In the genomic region with DNA sequence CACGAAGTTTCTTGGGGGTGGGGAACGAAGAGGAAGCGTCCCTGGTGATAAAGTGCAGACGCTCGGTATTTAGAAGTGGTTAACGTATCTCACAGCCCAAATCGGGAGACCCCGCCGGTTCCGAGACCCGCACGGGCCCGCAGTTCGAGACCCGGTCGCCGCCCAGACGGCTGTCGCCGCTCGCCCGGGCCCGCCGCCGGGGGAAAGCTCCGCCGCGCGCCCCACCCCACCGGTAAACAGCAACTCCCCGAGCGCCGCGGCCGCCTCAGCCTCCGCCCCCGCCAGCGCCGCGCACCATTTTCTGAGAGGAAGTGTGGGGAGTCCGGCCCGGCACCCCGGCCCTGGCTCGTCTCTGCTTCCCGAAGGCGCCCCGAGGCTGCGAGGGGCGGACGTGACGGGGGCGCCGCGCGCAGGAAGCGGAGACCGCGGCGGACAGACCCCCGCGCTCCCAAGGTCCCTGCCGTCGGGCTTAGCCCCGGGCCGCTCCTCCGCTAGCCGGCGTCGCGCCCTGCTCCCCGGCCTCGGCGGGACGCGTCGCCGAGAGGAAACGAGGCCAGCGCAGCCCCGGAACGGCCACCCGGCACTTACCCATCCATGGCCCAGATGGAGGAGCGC, we compare ENCODE assay signal across 8 mouse cellular contexts. TPM values are rescaled to one million over a fixed set of nuclear protein-coding genes. Genes with fewer than 3 reads are reported as not detected.
DNase-seq lines count a peak whose midpoint lies in the region; ATAC-seq lines count a peak whose summit lies in the region.

No protein-coding gene starts in this region.

- H3K27ac ChIP-seq in intestine, embryonic 15.5 days: peak overlapping the region; percentile 99
- peak overlapping the region; percentile 88 for H3K27ac ChIP-seq in midbrain, embryonic 10.5 days (replicated peaks)

- H3K4me3 ChIP-seq in intestine, embryonic 15.5 days (replicated peaks): peak overlapping the region; percentile 95
- H3K4me3 ChIP-seq in midbrain, embryonic 10.5 days: peak overlapping the region; percentile 83

- no peaks in the 10 kb centered on the region for H3K36me3 ChIP-seq in intestine, embryonic 15.5 days
- no peaks in the 10 kb centered on the region for H3K36me3 ChIP-seq in midbrain, embryonic 10.5 days

- H3K9me3 ChIP-seq in intestine, embryonic 15.5 days: no peaks in the 10 kb centered on the region
- H3K9me3 ChIP-seq in midbrain, embryonic 10.5 days (replicated peaks): no peaks in the 10 kb centered on the region

- peak overlapping the region; percentile 90 for H3K9ac ChIP-seq in intestine, embryonic 15.5 days

- peak overlapping the region; percentile 86 for H3K4me2 ChIP-seq in intestine, embryonic 15.5 days (replicated peaks)

- no peaks in the 10 kb centered on the region for H3K4me1 ChIP-seq in intestine, embryonic 15.5 days (replicated peaks)
- H3K4me1 ChIP-seq in midbrain, embryonic 10.5 days: peaks cover 20% of the 10 kb centered on the region

- no peaks in the 10 kb centered on the region for H3K27me3 ChIP-seq in intestine, embryonic 15.5 days (replicated peaks)
- H3K27me3 ChIP-seq in midbrain, embryonic 10.5 days (ENCODE audit: low read depth, poor library complexity, severe bottlenecking): peaks cover 35% of the 10 kb centered on the region

- WGBS in intestine, embryonic 15.5 days: under 1% methylated on average over 82 of the region's 83 CpGs
- WGBS in midbrain, embryonic 10.5 days: under 1% methylated on average over 83 of the region's 83 CpGs

- intact Hi-C loops in gastrocnemius, postnatal 36 days (cut with DNase I): no loop called here
- intact Hi-C loops in left cerebral cortex, postnatal 4 days (cut with DNase I): loop anchor here (5.0 kb wide), 1 partner anchor 166 kb away; no protein-coding TSS in a partner anchor

- ATAC-seq in monocyte, adult 5-6 weeks (replicated peaks; ENCODE audit: insufficient number of reproducible peaks, low FRiP score, low TSS enrichment, poor library complexity, severe bottlenecking): no peak; the same call in 1 of the 2 replicates
- ATAC-seq in intestine, embryonic 15.5 days: peak; percentile 71

- peak; percentile 41 to 65 for DNase-seq in monocyte, adult 2 months (ENCODE audit: low read depth in 1 of 2, low spot score in 2 of 2)
- DNase-seq in embryo, embryonic 10.5 days (ENCODE audit: low spot score): peak; percentile 66
- peak; percentile 60 to 72 for DNase-seq in gastrocnemius, postnatal 36 days
- DNase-seq in left cerebral cortex, postnatal 4 days: peak; percentile 57
- no peak for DNase-seq in midbrain, embryonic 10.5 days (ENCODE audit: low spot score)
- peak; percentile 81 to 84 for DNase-seq in spleen, adult 18-20 months

RNA-seq across cellular contexts. Expression of a gene that starts 0.5 kb away (rescaled TPM):
- total RNA-seq in monocyte, adult 5-6 weeks (2017): 282 to 348 TPM (median 308 TPM) in 3 replicates
- 10 to 100 TPM in 1 of 2 experiments, 1 to 10 TPM in 1; 9.4 to 10.1 TPM for total RNA-seq in gastrocnemius, postnatal 36 days (2021)
- 57.8 and 66.9 TPM in 2 replicates for polyA plus RNA-seq in intestine, embryonic 15.5 days (2015; fragmentation: Nextera tagmentation; extraction: Ambion mirVana)
- 10 to 100 TPM; 28.9 to 29.9 TPM for total RNA-seq in left cerebral cortex, postnatal 4 days (2021)
- polyA plus RNA-seq in midbrain, embryonic 10.5 days (2016; fragmentation: Nextera tagmentation; extraction: Ambion mirVana): 19.7 and 22.5 TPM in 2 replicates

RNA-seq across cellular contexts. Expression of a gene that starts 32.7 kb away (rescaled TPM):
- 22.6 to 25.7 TPM (median 23.4 TPM) in 3 replicates for total RNA-seq in monocyte, adult 5-6 weeks (2017)
- total RNA-seq in gastrocnemius, postnatal 36 days (2021): 10 to 100 TPM; 55.1 to 61.0 TPM
- polyA plus RNA-seq in intestine, embryonic 15.5 days (2015; fragmentation: Nextera tagmentation; extraction: Ambion mirVana): 17.6 and 20.2 TPM in 2 replicates
- 10 to 100 TPM; 19.2 to 21.5 TPM for total RNA-seq in left cerebral cortex, postnatal 4 days (2021)
- polyA plus RNA-seq in midbrain, embryonic 10.5 days (2016; fragmentation: Nextera tagmentation; extraction: Ambion mirVana): 22.6 and 24.7 TPM in 2 replicates
